Mouse (Mus musculus) pancreas, adult 10 weeks (tissue): ENCODE data around the gene Rps15. TPM values are rescaled to one million over a fixed set of nuclear protein-coding genes. Genes with fewer than 3 reads are reported as not detected.

Source experiments
- polyA plus RNA-seq: library from polyadenylated mRNA; stranded (reverse); fragments of 350-450 nt; fragmentation: Illumina TruSeq; extraction: RNeasy Lipid Tissue Mini Kit (QIAGEN cat#74804); gene quantifications from one replicate; pipeline ENCODE4 v1.2.3, GENCODE M21; 2015; ENCODE audit warnings: low read depth, low replicate concordance; ENCODE audit not compliant: insufficient read depth

The Rps15 gene
- 1,054 TPM for polyA plus RNA-seq

GRCm38 (mm10) chr10:80292251-80293146, at the start of gene Rps15:
Rps15 (plus strand) TSS chr10:80292453.

GRCm38 (mm10) chr10:80248971-80249640, 43.1 kb upstream of the Rps15 start, which contains the start of gene Ndufs7:
Ndufs7 (plus strand) TSS chr10:80249121.

GRCm38 (mm10) chr10:80260642-80261584, 31.3 kb upstream of the Rps15 start, which contains the start of the genes Gamt and Dazap1:
Gamt (minus strand) TSS chr10:80261012.
Dazap1 (plus strand) TSS chr10:80261486.

GRCm38 (mm10) chr10:80295618-80296425, 3.6 kb downstream of the Rps15 start, which contains the start of gene Apc2:
Apc2 (plus strand) TSS chr10:80295977.

GRCm38 (mm10) chr10:80320340-80320760, 28.1 kb downstream of the Rps15 start, which contains the start of gene 2310011J03Rik:
2310011J03Rik (minus strand) TSS chr10:80320537.

GRCm38 (mm10) chr10:80329273-80330081, 37.2 kb downstream of the Rps15 start, which contains the start of the genes Pcsk4 and Reep6:
Pcsk4 (minus strand) TSS chr10:80329498.
Reep6 (plus strand) TSS chr10:80329953.

Other genes starting within 250 kb of the Rps15 start
- gene Gpx4, start 245.3 kb upstream of the Rps15 start, polyA plus RNA-seq = 266 TPM
- gene Sbno2, start 186.9 kb upstream of the Rps15 start, polyA plus RNA-seq = 6.5 TPM
- 77.4 TPM for gene Stk11, start 176.7 kb upstream of the Rps15 start, polyA plus RNA-seq
- 84.2 TPM for gene Atp5d, start 153.8 kb upstream of the Rps15 start, polyA plus RNA-seq
- 5.9 TPM for gene Cbarp, start 151.6 kb upstream of the Rps15 start, polyA plus RNA-seq
- 10.8 TPM for gene Midn, start 144.2 kb upstream of the Rps15 start, polyA plus RNA-seq
- 33.4 TPM for gene Cirbp, start 126.5 kb upstream of the Rps15 start, polyA plus RNA-seq
- gene 1600002K03Rik, start 119.5 kb upstream of the Rps15 start, polyA plus RNA-seq = 7.2 TPM
- 0.50 TPM for gene Efna2, start 113.0 kb upstream of the Rps15 start, polyA plus RNA-seq
- gene Mum1, start 66.0 kb upstream of the Rps15 start, polyA plus RNA-seq = 16.2 TPM
- 67.2 TPM for gene Ndufs7, start 43.3 kb upstream of the Rps15 start, polyA plus RNA-seq
- gene Gamt, start 31.4 kb upstream of the Rps15 start, polyA plus RNA-seq = 101 TPM
- gene Dazap1, start 31.0 kb upstream of the Rps15 start, polyA plus RNA-seq = 25.5 TPM
- gene Apc2, start 3.5 kb downstream of the Rps15 start, polyA plus RNA-seq = 0.26 TPM
- 7.9 TPM for gene 2310011J03Rik, start 28.1 kb downstream of the Rps15 start, polyA plus RNA-seq
- 7.0 TPM for gene Pcsk4, start 37.0 kb downstream of the Rps15 start, polyA plus RNA-seq
- 6.4 TPM for gene Reep6, start 37.5 kb downstream of the Rps15 start, polyA plus RNA-seq
- 5.9 TPM for gene Adamtsl5, start 56.0 kb downstream of the Rps15 start, polyA plus RNA-seq
- gene Plk5, start 64.0 kb downstream of the Rps15 start, polyA plus RNA-seq = 0.61 TPM
- gene Mex3d, start 95.2 kb downstream of the Rps15 start, polyA plus RNA-seq = 1.3 TPM
- gene Mbd3, start 107.1 kb downstream of the Rps15 start, polyA plus RNA-seq = 25.4 TPM
- 156 TPM for gene Uqcr11, start 114.4 kb downstream of the Rps15 start, polyA plus RNA-seq
- 9.6 TPM for gene Tcf3, start 141.2 kb downstream of the Rps15 start, polyA plus RNA-seq
- not detected for gene Onecut3, start 202.4 kb downstream of the Rps15 start, polyA plus RNA-seq
- not detected for gene Atp8b3, start 246.7 kb downstream of the Rps15 start, polyA plus RNA-seq